Mouse (Mus musculus) spleen, adult 2 months (tissue): ENCODE results near the gene Gm49373.

Experiments used
- CTCF ChIP-seq: fragments of 200-500 bp; IDR thresholded peaks from 2 replicates; pipeline ENCODE4 v1.5.1; 2011; ENCODE audit warnings: mild to moderate bottlenecking, inconsistent platforms; ENCODE audit not compliant: insufficient read depth, insufficient read length, insufficient replicate concordance; ENCODE audit errors: extremely low read depth
- POLR2A ChIP-seq: fragments of 200-500 bp; IDR thresholded peaks from 2 replicates; pipeline ENCODE4 v1.6.1; 2011; ENCODE audit warnings: low read depth, low read length, inconsistent platforms

GRCm38 (mm10) chr9:21036666-21037065, 36.2 kb downstream of the Gm49373 start:
- no peak for TF ChIP-seq CTCF
- TF ChIP-seq POLR2A: no peak
